Mouse (Mus musculus) B cell, adult 2 months (primary cell): Measurements from ENCODE around the gene Fam149a.

Experiments used
- DNase-seq, 2 experiments: peaks; one replicate each; pipeline ENCODE4 v3.0.0; 2022

Fam149a gene

DNA sequence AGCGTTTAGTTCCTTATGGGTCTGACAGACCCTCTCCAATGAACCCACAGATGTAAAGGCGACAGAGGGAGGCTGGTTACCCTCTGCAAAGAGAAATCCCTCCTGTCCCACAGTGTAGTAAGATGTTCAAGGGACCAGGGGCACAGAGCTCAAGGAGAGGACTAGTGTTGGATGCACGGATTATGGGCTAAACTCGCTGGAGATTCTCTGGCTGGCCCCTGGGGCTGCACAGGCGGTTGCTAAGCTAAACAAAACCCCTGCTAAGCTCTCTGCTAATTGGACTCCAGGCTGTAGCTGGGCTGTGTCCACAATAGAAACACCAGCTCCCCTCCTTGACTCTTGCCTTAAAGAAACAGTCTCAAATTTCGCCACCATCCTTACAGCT is at the start of gene Fam149a:
Gene Fam149a, minus strand, starts transcription at position 329 of the 385 bp plus-strand sequence.
- no peak for DNase-seq

DNA sequence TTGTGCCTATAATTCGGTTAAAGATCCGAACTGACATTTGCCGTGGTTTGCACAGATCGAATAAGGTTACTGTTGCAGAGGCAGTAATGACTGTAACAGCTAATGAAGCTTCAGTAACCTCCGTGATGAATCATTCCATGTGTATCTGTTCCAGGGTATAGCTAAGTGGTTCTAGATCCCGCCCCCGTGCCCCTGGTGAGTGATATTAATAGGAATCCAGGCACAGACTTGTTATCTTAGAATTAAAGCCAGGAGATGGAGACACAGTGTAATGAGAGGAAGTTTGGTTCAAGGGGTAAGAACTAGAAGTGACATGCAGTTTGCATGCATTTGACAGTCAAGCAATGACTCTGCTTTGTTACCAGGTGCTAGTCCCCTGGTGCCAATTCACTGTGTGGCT is 38.1 kb upstream of the Fam149a start:
- no peak for DNase-seq

DNA sequence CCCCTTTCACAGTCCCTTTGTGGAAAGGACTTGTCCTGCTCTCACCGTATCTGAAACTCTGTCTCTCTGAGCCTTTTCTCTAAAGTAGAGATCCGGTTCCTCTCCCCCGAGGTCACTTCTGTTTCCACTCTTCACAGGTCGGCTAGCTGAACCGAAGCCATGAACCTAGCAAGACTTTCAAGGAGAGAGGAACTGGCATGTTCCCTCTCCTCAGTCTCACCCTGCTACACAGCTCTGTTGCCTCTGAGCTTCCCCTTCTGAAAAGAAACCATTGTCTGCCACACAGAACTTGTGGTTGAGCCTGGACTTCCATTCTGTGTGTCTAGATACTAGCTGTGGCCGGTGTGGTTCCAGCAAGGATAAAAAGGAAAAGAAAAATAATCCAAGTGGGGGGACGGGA is 32.9 kb upstream of the Fam149a start:
- DNase-seq, result peak; percentile 35 to 42

DNA sequence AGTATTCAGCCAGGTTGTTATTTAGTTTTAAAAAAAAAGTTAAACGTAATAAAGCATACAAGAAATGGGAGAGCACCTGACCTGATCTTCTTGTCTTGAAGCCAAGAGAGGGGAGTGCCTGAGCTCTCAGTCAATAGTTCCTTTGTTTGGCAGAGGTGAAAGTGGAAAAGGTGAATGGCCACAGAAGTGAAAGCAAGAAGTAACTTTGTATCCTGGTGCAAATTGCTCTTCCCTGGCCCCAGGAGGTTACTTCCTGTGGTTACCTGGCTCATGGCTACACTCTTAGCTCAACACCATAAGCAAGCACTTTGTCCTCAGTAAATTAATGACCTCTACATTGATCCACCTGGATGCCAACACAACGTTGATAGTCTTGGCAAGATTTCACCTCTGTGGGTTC is 28.8 kb upstream of the Fam149a start, which contains the start of gene Tlr3:
Gene Tlr3, minus strand, starts transcription at position 199 of the 400 bp plus-strand sequence.
- DNase-seq, result no peak

DNA sequence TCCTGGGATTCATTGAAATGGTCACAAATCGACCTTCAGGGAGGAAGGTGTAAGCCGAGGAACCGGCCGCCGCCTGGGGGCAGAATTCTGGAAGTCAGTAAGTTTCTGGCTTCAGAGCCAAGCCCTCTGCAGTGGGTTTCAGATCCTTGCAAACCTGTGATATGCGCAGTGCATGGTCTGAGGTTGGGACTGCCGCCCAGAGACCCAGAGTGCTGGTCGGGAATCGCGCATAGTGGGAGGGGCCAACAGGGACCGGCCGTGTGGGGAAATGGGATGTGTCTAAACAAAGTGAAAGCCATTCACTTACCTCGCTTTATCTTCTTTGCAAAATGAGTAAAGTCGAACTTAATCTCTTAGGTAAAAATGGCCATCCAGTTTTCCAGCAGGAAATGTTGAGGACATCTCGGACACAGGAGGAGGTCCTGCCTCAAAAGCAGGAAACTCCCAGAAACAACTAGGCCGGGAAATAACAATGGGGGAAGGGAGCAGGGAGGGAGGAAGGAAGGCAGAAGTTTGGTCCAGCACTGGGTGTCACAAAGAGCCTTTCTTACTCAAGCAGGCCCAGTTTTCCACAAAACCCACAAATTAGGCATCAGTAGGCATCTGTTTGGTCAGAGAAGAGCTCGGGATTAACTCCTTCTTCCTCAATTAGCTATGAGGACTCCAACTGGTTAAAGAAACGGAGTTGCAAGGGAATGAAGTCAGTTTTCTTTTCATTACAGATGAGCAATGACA is 28.2 kb upstream of the Fam149a start:
- DNase-seq, result peak; percentile 59 to 62

DNA sequence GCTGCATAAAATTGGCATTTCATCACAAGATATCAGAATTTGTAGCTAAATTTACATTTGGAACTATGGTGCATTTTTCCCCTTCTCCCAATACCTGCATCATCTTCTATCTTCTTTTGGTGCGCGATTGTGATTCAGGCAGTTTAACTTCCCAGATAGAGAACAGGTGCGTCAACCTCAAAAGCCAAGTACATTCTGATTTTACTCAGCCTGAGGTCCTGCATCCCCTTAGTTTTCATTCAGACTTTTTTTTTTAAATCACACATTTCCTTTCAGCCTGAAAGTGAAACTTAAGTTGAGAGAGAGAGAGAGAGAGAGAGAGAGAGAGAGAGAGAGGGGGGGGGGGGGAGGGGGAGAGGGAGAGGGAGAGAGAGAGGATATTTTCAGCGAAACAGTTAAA is 27.6 kb upstream of the Fam149a start:
- peak in 1 of 2 experiments; percentile 8 for DNase-seq

DNA sequence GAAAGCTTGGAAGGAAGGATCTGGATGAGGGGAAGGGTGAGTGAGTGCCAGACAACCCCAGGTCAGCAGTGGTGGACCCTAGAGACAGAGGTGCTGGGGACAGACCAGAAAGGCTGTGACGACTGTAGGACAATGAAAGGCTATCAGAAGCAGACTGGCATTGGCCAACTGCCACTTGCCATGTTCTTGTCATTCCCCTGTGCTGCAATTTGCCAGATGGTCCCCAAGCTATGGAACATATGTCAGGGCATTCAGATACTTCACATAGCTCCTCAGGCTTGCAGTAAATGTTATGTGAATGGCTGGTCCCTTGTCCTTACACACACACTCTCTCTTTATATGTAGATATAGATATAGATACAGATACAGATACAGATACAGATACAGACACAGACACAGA is 1.2 kb upstream of the Fam149a start:
- no peak for DNase-seq

DNA sequence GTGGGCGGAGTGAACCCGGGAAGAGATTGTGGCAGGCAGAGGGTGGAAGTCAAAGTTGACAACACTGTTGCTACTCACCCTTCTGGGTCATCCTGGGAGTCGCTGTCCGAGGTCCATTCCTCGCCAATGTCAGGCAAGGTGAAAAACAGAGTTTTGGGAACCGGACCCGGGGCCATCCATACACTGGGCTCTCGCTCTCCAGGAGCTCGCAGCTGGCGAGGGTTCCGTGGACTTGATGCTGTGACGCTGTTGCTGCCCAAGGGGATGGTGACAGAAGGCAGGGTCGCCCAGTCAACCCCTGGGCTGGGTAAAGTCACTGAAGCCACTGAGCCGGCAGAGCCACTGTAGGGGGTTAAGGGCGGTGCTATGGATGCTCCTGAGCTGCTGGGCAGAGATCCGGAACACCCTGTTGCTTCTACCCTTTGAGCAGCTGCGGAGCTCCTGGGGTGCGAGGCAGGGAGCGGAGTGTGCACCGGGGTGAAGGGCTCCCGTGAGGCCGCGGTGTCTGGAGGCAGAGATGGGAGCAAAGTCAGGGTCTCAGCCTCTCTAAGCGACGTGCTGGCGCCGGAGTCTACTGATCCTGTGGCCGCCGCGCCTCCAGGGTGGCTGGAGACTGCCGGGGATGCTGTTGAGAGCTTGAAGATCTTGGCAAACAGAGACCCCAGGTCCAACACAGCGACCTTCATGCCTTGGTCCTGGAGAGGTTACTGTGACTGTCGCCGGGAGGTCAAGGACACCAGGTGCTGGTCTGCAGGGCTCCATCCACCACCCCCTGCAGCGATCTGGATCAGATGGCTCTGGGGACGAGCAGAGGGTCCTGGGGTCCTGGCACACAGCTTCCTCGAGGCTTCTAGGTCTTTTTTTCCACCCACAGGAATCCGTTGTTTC is 772 bp downstream of the Fam149a start:
- DNase-seq, result no peak

DNA sequence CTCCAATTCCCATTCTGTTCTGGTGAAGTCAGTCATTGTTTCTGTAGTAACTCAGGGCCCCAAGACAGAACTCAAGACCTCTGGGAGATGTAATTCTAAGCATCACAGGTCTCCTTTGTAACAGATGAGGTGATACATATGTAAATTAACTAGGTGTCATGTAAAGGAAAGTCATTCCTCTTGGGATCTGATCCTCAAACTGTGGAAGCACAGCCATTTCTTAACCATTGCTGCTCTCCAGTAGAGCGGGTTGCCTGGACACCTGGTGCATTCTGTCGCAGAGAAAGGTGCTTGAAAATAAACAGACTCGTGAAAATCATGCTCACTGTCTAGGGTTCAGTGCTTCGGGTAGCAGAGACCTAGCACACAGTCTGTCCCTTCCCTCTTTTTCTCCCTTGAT is 1.5 kb downstream of the Fam149a start:
- no peak for DNase-seq

DNA sequence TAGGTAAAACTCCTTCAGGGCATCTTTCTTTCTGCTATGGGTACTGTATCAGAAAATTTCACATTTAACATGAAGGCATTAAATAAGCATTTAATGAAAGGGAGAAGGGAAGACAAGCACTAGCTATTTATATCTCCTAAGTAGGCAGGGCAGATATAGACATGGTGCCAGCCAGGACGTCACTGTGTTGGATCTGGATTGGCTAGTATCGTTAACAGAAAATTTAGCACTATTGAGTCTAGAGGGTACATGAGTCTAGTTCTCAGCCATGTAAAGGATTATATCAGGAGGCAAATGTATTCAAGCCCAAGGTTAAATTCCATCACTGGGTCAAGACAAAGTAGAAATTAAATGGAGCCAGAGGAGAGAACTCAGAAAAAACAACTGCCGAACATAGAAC is 8.0 kb downstream of the Fam149a start:
- DNase-seq, result no peak

DNA sequence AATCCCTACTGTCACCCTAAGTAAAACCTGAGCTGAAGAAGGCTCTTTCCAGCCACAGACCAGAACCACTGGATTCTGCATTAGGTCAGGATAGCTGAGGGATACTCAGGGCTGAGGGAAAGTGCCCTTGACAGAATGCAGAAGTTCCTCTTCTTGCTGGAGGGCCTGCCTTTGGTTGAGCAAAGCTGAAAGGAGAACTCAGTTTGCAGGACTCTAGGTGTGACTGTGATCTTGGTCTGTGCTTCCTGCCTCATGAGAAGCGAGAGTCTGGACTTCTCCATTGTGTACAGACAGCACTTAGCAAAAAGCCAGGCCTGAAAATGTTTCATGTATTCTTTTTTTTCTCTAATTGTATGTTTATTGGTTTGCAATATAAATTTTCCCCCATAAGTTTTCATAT is 14.9 kb downstream of the Fam149a start:
- DNase-seq, result peak in 1 of 2 experiments; percentile 21

DNA sequence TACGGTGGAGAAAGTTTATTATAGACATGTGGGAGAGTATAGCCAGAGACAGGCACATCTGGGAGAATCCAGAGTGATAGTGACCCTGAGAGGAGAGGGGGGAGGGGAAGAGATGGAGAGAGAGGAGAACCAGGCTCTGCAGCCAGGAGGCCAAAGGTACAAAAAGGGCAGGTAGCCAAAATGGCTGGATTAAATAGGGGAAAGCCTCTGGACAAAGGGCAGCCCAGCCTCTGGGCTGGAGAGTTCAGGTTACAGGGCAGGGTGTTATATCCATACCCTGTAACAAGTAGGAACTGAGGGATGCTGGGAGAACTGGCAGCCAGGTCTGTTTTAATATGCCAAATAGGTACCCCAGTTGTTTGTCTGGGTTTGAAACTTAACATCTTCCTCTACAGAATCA is 18.9 kb downstream of the Fam149a start:
- DNase-seq, result no peak

DNA sequence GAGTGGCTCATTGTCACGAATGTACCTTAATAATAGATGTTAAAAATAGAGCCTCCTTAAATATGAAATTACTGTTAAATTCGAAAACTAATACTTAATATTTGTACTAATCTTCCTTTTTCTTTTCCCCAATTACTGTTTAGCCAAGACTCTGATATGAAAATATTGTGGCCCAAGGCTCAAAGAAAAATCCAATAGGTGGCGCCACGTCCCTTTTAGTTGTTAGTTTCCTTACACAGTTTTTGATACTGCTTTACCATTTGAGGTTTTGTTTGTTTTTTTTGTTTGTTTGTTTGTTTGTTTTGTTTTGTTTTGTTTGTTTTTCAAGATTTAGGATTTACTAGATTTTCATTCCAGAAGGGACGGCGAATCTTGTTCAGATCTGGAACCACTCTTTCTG is 19.8 kb downstream of the Fam149a start:
- DNase-seq, result peak; percentile 33 to 46

DNA sequence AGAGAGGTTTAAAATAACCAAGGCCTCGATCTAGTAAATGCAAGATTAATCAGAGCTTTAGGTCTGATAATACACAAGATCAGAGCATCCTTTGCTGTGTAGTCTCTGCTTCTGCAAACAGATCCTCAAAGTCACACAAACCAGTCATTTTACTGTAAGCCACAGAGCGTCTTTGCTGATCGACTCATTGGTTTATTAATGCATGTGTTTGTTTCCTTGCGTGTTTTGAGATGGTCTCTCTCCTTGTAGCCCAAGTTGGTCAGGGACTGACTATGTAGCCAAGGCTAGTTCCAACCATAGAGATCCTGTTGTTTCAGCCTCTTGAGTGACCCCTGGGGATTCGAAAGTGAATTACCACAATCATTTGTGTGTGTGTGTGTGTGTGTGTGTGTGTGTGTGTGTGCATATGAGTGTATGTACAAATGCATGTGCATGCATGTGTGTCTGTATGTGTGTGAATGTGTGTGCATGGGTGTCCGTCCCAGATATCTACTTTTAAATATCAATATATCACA is 22.9 kb downstream of the Fam149a start:
- no peak for DNase-seq

DNA sequence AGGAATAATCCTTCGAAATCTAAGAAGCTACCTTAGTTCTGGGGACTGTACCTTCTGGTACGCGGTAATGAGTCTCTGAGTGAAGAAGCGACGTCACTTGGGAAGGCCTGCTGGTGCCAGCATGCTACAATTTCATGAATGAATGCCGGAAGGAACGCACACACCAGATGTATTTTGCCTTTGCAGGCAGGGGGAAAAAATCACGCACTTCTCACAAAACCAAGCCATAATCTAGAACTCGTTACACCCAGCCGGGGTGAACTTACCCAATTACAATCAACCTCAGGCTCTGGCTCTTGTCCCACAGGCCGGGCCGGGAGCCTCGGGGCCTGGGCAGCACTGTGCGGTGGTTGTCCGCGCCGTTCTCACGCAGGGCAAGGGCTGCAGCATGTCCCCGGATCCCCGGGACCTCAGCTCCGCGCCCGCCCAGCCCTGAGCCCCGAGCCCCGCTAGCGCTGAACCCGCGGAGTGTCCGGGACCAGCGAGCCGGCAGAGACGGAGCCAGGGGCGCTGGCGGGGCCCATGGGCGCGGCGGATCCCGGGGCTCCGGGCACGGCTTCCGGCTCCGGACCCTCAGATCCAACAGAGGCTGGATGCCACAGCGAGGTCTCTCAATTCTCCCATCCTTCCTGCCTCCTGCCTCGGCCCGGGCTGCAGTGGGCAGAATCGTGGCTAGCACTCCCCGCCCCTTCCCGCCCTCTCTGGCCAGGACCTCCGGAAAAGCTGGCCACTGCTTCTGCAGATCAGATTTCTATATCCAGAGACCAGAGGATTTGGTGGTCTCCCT is 23.8 kb downstream of the Fam149a start:
- no peak for DNase-seq

DNA sequence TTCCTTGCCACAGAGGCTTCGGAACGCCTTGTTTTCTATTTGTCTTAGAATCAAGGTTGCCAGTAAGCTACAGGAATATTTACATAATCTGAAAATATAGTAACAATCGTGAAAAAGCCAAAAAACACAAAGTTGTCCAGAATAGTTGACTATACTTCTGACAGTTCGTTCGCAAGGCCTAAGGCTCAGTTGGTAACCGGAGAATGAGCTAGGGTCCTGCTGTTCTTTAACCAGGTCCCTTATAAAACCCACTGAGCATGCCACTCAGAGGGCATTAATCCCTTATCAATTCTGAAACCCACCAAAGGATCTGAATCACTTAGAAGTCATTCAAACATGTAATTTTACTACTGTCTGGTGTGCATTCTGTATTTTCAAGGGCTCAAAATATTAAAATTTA is 26.3 kb downstream of the Fam149a start:
- DNase-seq, result no peak

DNA sequence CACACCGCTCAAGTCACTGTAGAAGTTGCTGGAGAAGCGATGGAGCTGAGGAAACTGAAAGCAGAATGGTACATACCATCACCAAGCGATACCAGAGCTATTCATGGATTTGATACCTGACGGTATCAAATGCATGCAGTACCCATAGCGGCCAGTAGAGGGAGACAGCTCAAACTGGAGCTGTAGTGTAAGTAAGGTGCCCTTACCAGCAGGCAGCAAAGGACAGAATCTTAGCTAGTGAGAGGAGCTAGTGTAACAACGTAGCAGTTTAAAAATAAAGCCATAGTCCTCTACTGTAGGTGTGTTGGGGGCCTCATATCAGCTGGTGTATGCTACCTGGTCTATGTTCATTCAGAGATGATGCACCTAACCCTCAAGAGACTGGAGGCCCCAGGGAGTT is 37.1 kb downstream of the Fam149a start:
- DNase-seq, result peak; percentile 74 to 75

DNA sequence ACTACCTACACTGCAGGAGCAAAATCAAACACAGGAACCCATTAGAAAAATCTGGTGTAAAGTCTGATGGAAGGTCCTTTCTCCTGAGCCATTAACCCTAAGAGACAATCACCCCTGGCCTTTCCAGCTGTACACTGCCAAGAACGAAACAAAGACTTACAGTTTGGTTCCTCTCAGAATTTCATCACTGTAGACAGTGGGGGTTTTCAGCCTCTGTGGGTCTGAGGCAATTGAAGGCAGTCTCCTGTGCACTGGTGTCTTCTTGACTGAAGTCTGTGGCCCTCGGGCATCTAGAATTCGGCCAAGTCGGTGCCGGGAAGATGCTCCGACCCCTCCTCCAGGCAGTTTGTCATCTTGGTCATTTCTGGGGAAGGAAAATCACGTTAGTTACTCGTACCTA is 37.8 kb downstream of the Fam149a start:
- no peak for DNase-seq

DNA sequence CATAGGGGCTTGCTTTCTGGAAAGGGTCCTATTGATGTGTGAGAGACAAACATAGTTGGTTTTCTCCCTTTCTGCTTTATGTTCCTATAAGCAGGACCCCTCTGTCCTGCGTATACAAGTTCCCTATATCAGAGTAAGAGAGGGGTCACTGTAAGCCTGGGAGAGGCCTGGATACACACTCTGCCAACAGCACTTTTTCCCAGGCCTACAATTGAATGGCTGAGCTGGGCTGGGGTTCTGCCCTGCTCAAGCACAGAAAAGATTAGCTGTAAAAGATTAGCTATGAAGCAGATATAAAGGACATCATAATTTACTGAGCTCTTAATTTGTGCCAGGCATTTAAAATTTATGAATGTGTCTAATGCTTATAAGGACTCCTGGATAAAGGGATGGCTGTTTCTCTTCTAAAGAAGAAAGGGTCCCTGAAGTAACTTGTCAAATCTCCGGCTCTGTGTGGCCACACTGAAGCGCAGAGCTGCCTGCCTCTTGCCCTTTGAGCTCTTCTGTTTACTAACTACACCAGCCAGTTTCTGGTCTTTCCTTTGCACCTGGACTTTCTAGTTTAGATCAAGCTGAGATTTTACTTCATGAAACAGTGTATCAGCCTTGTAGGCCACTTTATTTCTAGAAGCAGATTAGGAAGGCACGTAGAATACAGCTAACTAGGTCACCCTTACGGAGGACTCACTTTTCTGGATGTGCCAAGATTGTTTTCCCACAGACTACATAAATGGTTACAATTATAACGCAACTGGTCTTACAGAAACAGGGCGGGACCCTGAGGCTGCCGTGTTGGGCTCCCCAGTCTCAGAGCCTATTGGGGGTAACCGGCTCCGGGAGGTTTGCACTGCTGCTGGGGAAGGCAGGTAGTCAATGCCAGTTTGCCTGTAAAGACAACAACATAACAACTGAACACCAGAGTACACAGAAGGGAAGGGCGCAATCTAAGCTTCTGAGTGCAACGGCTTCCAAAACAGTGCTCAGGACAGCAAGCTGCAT is 40.2 kb downstream of the Fam149a start:
- DNase-seq, result no peak

DNA sequence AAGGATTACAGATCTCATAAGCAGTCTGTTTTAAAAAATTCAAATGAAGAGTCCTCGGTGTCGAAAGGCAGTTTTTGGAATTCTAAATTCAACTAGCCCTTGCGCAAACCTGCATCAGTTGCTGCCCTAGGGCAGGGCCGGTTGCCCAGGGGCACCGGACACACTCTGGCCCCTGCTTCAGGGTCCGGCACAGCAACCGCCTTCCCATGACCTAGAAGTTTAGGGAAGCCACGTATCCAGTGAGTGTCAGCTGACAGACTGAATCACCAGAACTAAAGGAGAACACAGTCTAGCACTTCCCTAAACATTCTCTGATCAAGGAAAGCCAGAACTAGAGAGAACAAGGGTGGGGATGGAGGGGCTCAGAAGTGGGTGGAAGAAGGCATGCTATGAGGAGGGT is 48.6 kb downstream of the Fam149a start:
- DNase-seq, result peak in 1 of 2 experiments; percentile 17

DNA sequence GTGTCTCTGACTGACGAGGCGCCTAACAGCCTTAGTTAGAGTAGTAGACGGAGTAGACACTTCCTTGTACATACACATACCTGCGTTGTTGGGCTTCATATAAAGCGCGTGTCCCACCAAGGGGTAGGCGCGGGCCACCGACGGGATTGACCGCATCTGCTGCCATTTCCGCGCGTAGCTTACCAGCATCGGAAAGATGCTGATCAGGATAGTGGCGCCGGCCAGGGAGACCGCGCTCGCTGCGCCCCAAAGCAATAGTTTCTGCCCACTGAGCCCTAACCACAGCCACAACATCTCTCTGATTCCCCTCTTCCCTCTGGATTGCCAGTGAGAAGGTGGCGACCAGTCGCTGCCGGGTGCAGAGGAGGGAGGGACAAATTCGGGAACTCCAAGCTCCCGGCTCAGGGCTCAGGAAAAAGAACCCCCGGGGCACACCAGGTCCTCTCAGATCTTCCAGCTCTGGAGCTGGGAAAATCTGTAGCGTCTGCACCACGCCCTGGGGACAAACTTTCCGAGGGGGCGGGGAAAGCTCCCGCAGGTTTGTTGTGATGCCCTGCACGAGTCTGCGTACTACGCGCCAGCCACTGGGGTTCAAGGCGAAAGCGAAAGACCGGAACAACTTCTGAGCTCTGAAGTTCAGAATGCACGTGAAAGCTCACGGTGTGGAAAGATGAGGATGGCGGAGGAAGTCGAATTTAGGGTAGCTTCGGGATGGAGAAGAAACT is 49.2 kb downstream of the Fam149a start, which contains the start of gene Cyp4v3:
Gene Cyp4v3, minus strand, starts transcription at position 532 of the 725 bp plus-strand sequence.
- DNase-seq, result peak; percentile 74 to 75
